Comparison of ENCODE assay signal across 21 mouse cellular contexts in the genomic region with DNA sequence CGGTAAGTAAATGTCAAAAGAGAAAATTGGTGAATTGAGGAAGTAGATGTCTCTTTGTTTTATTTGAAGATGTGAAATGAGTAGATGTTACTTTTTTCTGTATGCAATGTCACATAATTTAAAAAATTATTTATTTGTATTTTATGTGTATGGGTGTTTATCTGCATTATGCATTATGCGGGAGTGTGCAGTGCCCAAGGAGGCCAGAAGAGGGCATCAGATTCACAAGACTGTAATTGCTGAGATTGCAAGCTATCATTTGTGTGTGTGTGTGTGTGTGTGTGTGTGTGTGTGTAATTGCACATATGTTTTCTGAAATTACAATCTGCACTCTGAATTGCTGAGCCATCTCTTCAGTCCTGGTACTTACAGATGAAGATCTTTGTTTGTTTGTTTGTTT.
DNase-seq lines count a peak whose midpoint lies in the region; ATAC-seq and TF ChIP-seq lines count a peak whose summit lies in the region.
"Had no signal": no experiment of that assay in that cellular context is flagged by ENCODE, and none has a peak within 500 bp of the region (broad histone marks: within the 10 kb centered on the region; RNA-seq: fewer than 3 reads in every experiment).

No protein-coding gene starts in this region.

- ATAC-seq in forebrain, postnatal 0 days: no peak
- no peak for ATAC-seq in liver, postnatal 0 days
- ATAC-seq in liver, embryonic 12.5 days: no peak
- ATAC-seq in forebrain, embryonic 13.5 days: no peak
- ATAC-seq: activated CD4-positive, CD25-positive, alpha-beta regulatory T cell, adult 4 months; lung, postnatal 0 days had no signal

- no peak for TF ChIP-seq EP300 in liver, postnatal 0 days (IDR thresholded peaks at IDR 0.05; ENCODE audit: low read depth)

- no peaks in the 10 kb centered on the region for H3K9me3 ChIP-seq in forebrain, postnatal 0 days (ENCODE audit: low read length)
- H3K9me3 ChIP-seq in forebrain, embryonic 10.5 days: no peaks in the 10 kb centered on the region
- no peaks in the 10 kb centered on the region for H3K9me3 ChIP-seq in liver, postnatal 0 days (ENCODE audit: low read length)
- H3K9me3 ChIP-seq in liver, embryonic 12.5 days (replicated peaks): no peaks in the 10 kb centered on the region
- H3K9me3 ChIP-seq in forebrain, embryonic 13.5 days (replicated peaks): no peaks in the 10 kb centered on the region
- H3K9me3 ChIP-seq: heart, embryonic 15.5 days; limb, embryonic 15.5 days; liver, embryonic 15.5 days; neural tube, embryonic 15.5 days had no signal

- H3K4me1 ChIP-seq in forebrain, postnatal 0 days (ENCODE audit: insufficient read depth): no peaks in the 10 kb centered on the region
- H3K4me1 ChIP-seq in forebrain, embryonic 10.5 days: no peaks in the 10 kb centered on the region
- H3K4me1 ChIP-seq in liver, postnatal 0 days (ENCODE audit: insufficient read depth): no peaks in the 10 kb centered on the region
- H3K4me1 ChIP-seq in liver, embryonic 12.5 days: no peaks in the 10 kb centered on the region
- H3K4me1 ChIP-seq in forebrain, embryonic 13.5 days: no peaks in the 10 kb centered on the region
- H3K4me1 ChIP-seq: heart, embryonic 15.5 days; limb, embryonic 15.5 days; liver, embryonic 15.5 days; neural tube, embryonic 15.5 days had no signal

- no peak overlapping the region for H3K9ac ChIP-seq in forebrain, postnatal 0 days
- H3K9ac ChIP-seq in liver, postnatal 0 days (replicated peaks): no peak overlapping the region
- no peak overlapping the region for H3K9ac ChIP-seq in liver, embryonic 12.5 days
- no peak overlapping the region for H3K9ac ChIP-seq in forebrain, embryonic 13.5 days
- H3K9ac ChIP-seq: heart, embryonic 15.5 days; hindbrain, embryonic 14.5 days; limb, embryonic 15.5 days; liver, embryonic 15.5 days; neural tube, embryonic 15.5 days had no signal

- no peak overlapping the region for H3K4me3 ChIP-seq in forebrain, postnatal 0 days (ENCODE audit: low read depth, low read length)
- no peak overlapping the region for H3K4me3 ChIP-seq in forebrain, embryonic 10.5 days
- no peak overlapping the region for H3K4me3 ChIP-seq in liver, postnatal 0 days (ENCODE audit: low read depth, low read length)
- no peak overlapping the region for H3K4me3 ChIP-seq in liver, embryonic 12.5 days
- no peak overlapping the region for H3K4me3 ChIP-seq in forebrain, embryonic 13.5 days
- H3K4me3 ChIP-seq: heart, embryonic 15.5 days; limb, embryonic 15.5 days; liver, embryonic 15.5 days; neural tube, embryonic 15.5 days had no signal

- no peak overlapping the region for H3K27ac ChIP-seq in forebrain, postnatal 0 days (ENCODE audit: low read depth, low read length)
- no peak overlapping the region for H3K27ac ChIP-seq in forebrain, embryonic 10.5 days
- H3K27ac ChIP-seq in liver, postnatal 0 days (ENCODE audit: low read depth): no peak overlapping the region
- H3K27ac ChIP-seq in liver, embryonic 12.5 days: no peak overlapping the region
- no peak overlapping the region for H3K27ac ChIP-seq in forebrain, embryonic 13.5 days
- H3K27ac ChIP-seq: heart, embryonic 15.5 days; hindbrain, embryonic 14.5 days; limb, embryonic 15.5 days; liver, embryonic 15.5 days; neural tube, embryonic 15.5 days had no signal

- no peaks in the 10 kb centered on the region for H3K36me3 ChIP-seq in forebrain, postnatal 0 days (ENCODE audit: insufficient read depth)
- H3K36me3 ChIP-seq in forebrain, embryonic 10.5 days (replicated peaks): no peaks in the 10 kb centered on the region
- no peaks in the 10 kb centered on the region for H3K36me3 ChIP-seq in liver, postnatal 0 days (replicated peaks; ENCODE audit: insufficient read depth, low read length)
- H3K36me3 ChIP-seq in liver, embryonic 12.5 days: no peaks in the 10 kb centered on the region
- no peaks in the 10 kb centered on the region for H3K36me3 ChIP-seq in forebrain, embryonic 13.5 days (ENCODE audit: poor library complexity, severe bottlenecking)
- H3K36me3 ChIP-seq: heart, embryonic 15.5 days; limb, embryonic 15.5 days; liver, embryonic 15.5 days; neural tube, embryonic 15.5 days had no signal

- H3K4me2 ChIP-seq in forebrain, postnatal 0 days (ENCODE audit: low read depth): no peak overlapping the region
- H3K4me2 ChIP-seq in liver, postnatal 0 days (ENCODE audit: low read depth, low read length): no peak overlapping the region
- H3K4me2 ChIP-seq in liver, embryonic 12.5 days: no peak overlapping the region
- H3K4me2 ChIP-seq in forebrain, embryonic 13.5 days: no peak overlapping the region
- H3K4me2 ChIP-seq: heart, embryonic 15.5 days; hindbrain, embryonic 14.5 days; limb, embryonic 15.5 days; liver, embryonic 15.5 days; midbrain, embryonic 11.5 days; neural tube, embryonic 15.5 days had no signal

- 96% methylated on average over 2 of the region's 2 CpGs for WGBS in forebrain, postnatal 0 days
- WGBS in forebrain, embryonic 10.5 days: 100% methylated on average over 2 of the region's 2 CpGs
- WGBS in liver, postnatal 0 days (ENCODE audit: insufficient replicate concordance): 85% methylated on average over 2 of the region's 2 CpGs
- 72% methylated on average over 2 of the region's 2 CpGs for WGBS in liver, embryonic 12.5 days (ENCODE audit: insufficient replicate concordance)
- 97% methylated on average over 2 of the region's 2 CpGs for WGBS in forebrain, embryonic 13.5 days

- DNase-seq in forebrain, postnatal 0 days: no peak
- no peak for DNase-seq in forebrain, embryonic 10.5 days (ENCODE audit: extremely low spot score, low spot score)
- DNase-seq in liver, postnatal 0 days: no peak
- DNase-seq in 416B (ENCODE audit: low read depth) (peak; percentile 4), R1 (ENCODE audit: low read depth, low spot score) (peak; percentile 38)
- no peak for DNase-seq in Muller cell, postnatal 12 days (ENCODE audit: inconsistent ontology term)
- DNase-seq: adrenal gland, adult 8-10 months; cerebellum, adult 2 months; heart, postnatal 36 days; left cerebral cortex, postnatal 4 days; thymus, postnatal 14 days had no signal

- no peaks in the 10 kb centered on the region for H3K27me3 ChIP-seq in forebrain, postnatal 0 days (ENCODE audit: insufficient read depth, low read length)
- no peaks in the 10 kb centered on the region for H3K27me3 ChIP-seq in forebrain, embryonic 10.5 days (ENCODE audit: poor library complexity, severe bottlenecking)
- H3K27me3 ChIP-seq in liver, postnatal 0 days (ENCODE audit: insufficient read depth, low read length): no peaks in the 10 kb centered on the region
- H3K27me3 ChIP-seq in liver, embryonic 12.5 days (replicated peaks): no peaks in the 10 kb centered on the region
- H3K27me3 ChIP-seq in forebrain, embryonic 13.5 days: no peaks in the 10 kb centered on the region
- H3K27me3 ChIP-seq: heart, embryonic 15.5 days; limb, embryonic 15.5 days; liver, embryonic 15.5 days; neural tube, embryonic 15.5 days had no signal

- peak; percentile 23; the same call in 1 of the 2 replicates for TF ChIP-seq CTCF in forebrain, postnatal 0 days (IDR thresholded peaks at IDR 0.05; ENCODE audit: low read depth)
- peak; percentile 9; the same call in 1 of the 2 replicates for TF ChIP-seq CTCF in liver, postnatal 0 days (IDR thresholded peaks at IDR 0.05; ENCODE audit: low read depth)

Comparison
In these comparisons a context has a peak if more than half of its experiments do, and no peak if none do; other contexts are left out.
1. DNase-seq: peak in 416B (single experiment) and R1 (single experiment); none in forebrain, postnatal 0 days (single experiment), forebrain, embryonic 10.5 days (single experiment), liver, postnatal 0 days (single experiment) and Muller cell, postnatal 12 days (single experiment).